Mouse (Mus musculus) limb, embryonic 10.5 days (tissue): ENCODE results near the gene Clec11a. TPM values are rescaled to one million over a fixed set of nuclear protein-coding genes. Genes with fewer than 3 reads are reported as not detected.

Source experiments
- DNase-seq: peaks from one replicate; pipeline ENCODE4 v3.0.0-alpha.2; 2017; ENCODE audit warnings: low spot score
- H3K27ac ChIP-seq: fragments of 300-500 bp; sonication (generic); 2 replicates; pipeline ENCODE4 v1.5.1; 2016; ENCODE audit warnings: mild to moderate bottlenecking
- H3K27me3 ChIP-seq: fragments of 300-500 bp; sonication (generic); 2 replicates; pipeline ENCODE4 v1.6.1; 2016; ENCODE audit warnings: low read depth, mild to moderate bottlenecking; ENCODE audit not compliant: poor library complexity, severe bottlenecking
- H3K36me3 ChIP-seq: fragments of 300-500 bp; sonication (generic); 2 replicates; pipeline ENCODE4 v1.6.1; 2016; ENCODE audit warnings: mild to moderate bottlenecking, moderate library complexity
- H3K4me1 ChIP-seq: fragments of 300-500 bp; sonication (generic); 2 replicates; pipeline ENCODE4 v1.6.1; 2016
- H3K4me3 ChIP-seq: fragments of 300-500 bp; sonication (generic); 2 replicates; pipeline ENCODE4 v1.5.1; 2016; ENCODE audit warnings: mild to moderate bottlenecking, moderate library complexity
- H3K9me3 ChIP-seq: fragments of 300-500 bp; sonication (generic); replicated peaks from 2 replicates; pipeline ENCODE4 v1.6.1; 2016; ENCODE audit warnings: mild to moderate bottlenecking
- whole genome bisulfite sequencing: fragments of 180-500 bp; shearing (Covaris S2); methylation state at CpG from one replicate; pipeline ENCODE4 v1.1.7; 2016; 5-methylcytosine and 5-hydroxymethylcytosine counted together
- polyA plus RNA-seq: library from polyadenylated mRNA; unstranded; fragments of >200 nt; fragmentation: Nextera tagmentation; extraction: Ambion mirVana; gene quantifications from 2 replicates; pipeline ENCODE4 v1.2.1, GENCODE M21; 2016

The Clec11a gene
- polyA plus RNA-seq, 1 experiment from 2014 or later = 1.7 TPM

GRCm38 (mm10) chr7:44261147-44261546, 45.6 kb downstream of the Clec11a start, which contains the start of gene Gm15517:
Gm15517 (plus strand) TSS chr7:44261447.
- WGBS = 63% methylated on average over 5 of the region's 5 CpGs
- Histone ChIP-seq H3K27ac (no peak within 1 kb of the TSS), H3K27me3 (peaks cover 43% of the 10 kb centered on the region), H3K4me3 (no peak within 1 kb of the TSS), H3K4me1 (peaks cover 6% of the 10 kb centered on the region; the same call in 1 of the 2 replicates), H3K9me3 (no peaks in the 10 kb centered on the region), H3K36me3 (no peaks in the 10 kb centered on the region)
- DNase-seq = no peak

- Histone ChIP-seq H3K4me1 (peaks cover 6% of the 10 kb centered on the region; the same call in 1 of the 2 replicates), H3K27me3 (peaks cover 40% of the 10 kb centered on the region), H3K36me3 (no peaks in the 10 kb centered on the region), H3K4me3 (no peak overlapping the region), H3K27ac (no peak overlapping the region), H3K9me3 (no peaks in the 10 kb centered on the region)
- DNase-seq = no peak
- 78% methylated on average over 6 of the region's 6 CpGs for WGBS
These were observed 46.3 kb downstream of the Clec11a start for GRCm38 (mm10) chr7:44260410-44260809.

- H3K4me3 ChIP-seq = no peak within 1 kb of the TSS
- H3K36me3 ChIP-seq = peaks cover 27% of the 10 kb centered on the region
- no peak within 1 kb of the TSS for H3K27ac ChIP-seq
- H3K27me3 ChIP-seq = peaks cover 14% of the 10 kb centered on the region
- whole genome bisulfite sequencing = 83% methylated on average over 4 of the region's 4 CpGs
- no peaks in the 10 kb centered on the region for H3K9me3 ChIP-seq
- H3K4me1 ChIP-seq = no peaks in the 10 kb centered on the region
- DNase-seq = no peak
These were observed 49.4 kb downstream of the Clec11a start, which contains the start of gene Acp4 for GRCm38 (mm10) chr7:44257278-44257677. Acp4 (minus strand) TSS chr7:44257378.

- no peak overlapping the region for H3K27ac ChIP-seq
- peaks cover 49% of the 10 kb centered on the region for H3K36me3 ChIP-seq
- H3K27me3 ChIP-seq = no peaks in the 10 kb centered on the region
- H3K4me1 ChIP-seq = peaks cover 4% of the 10 kb centered on the region; the same call in 1 of the 2 replicates
- H3K9me3 ChIP-seq = no peaks in the 10 kb centered on the region
- DNase-seq = no peak
- no peak overlapping the region for H3K4me3 ChIP-seq
- WGBS = 94% methylated on average over 6 of the region's 6 CpGs
These were observed 51.8 kb downstream of the Clec11a start for GRCm38 (mm10) chr7:44254930-44255329.

GRCm38 (mm10) chr7:44253023-44253616, 53.6 kb downstream of the Clec11a start:
- WGBS = 69% methylated on average over 15 of the region's 15 CpGs
- H3K27ac ChIP-seq = no peak overlapping the region
- no peak for DNase-seq
- no peaks in the 10 kb centered on the region for H3K27me3 ChIP-seq
- no peak overlapping the region for H3K4me3 ChIP-seq
- H3K4me1 ChIP-seq = peaks cover 10% of the 10 kb centered on the region
- no peaks in the 10 kb centered on the region for H3K9me3 ChIP-seq
- peaks cover 67% of the 10 kb centered on the region for H3K36me3 ChIP-seq

Other genes starting within 250 kb of the Clec11a start
- gene Klk1b21, start 204.6 kb downstream of the Clec11a start, polyA plus RNA-seq = not detected in 2 replicates
- gene Klk1b22, start 194.2 kb downstream of the Clec11a start, polyA plus RNA-seq = not detected in 2 replicates
- not detected in 2 replicates for gene Klk1b16, start 170.1 kb downstream of the Clec11a start, polyA plus RNA-seq
- not detected in 2 replicates for gene Klk1b24, start 118.7 kb downstream of the Clec11a start, polyA plus RNA-seq
- gene Klk1b3, start 108.7 kb downstream of the Clec11a start, polyA plus RNA-seq = not detected in 2 replicates
- gene Klk1b4, start 99.5 kb downstream of the Clec11a start, polyA plus RNA-seq = not detected in 2 replicates
- gene Klk1b5, start 91.0 kb downstream of the Clec11a start, polyA plus RNA-seq = not detected in 2 replicates
- not detected in 2 replicates for gene Klk1, start 81.5 kb downstream of the Clec11a start, polyA plus RNA-seq
- not detected in 2 replicates for gene Gm36864, start 70.7 kb downstream of the Clec11a start, polyA plus RNA-seq
- 0.88 and 1.1 TPM in 2 replicates for gene 1700028J19Rik, start 60.2 kb downstream of the Clec11a start, polyA plus RNA-seq
- gene 2410002F23Rik, start 60.2 kb downstream of the Clec11a start, polyA plus RNA-seq = 179 and 220 TPM in 2 replicates
- 0.15 and 0.18 TPM in 2 replicates for gene Acp4, start 49.5 kb downstream of the Clec11a start, polyA plus RNA-seq
- gene Gm15517, start 45.5 kb downstream of the Clec11a start, polyA plus RNA-seq = not detected in 2 replicates
- gene Shank1, start 3.4 kb upstream of the Clec11a start, polyA plus RNA-seq = 0.31 and 0.40 TPM in 2 replicates
- 1.1 and 1.9 TPM in 2 replicates for gene Syt3, start 77.2 kb upstream of the Clec11a start, polyA plus RNA-seq
- gene 1700008O03Rik, start 78.9 kb upstream of the Clec11a start, polyA plus RNA-seq = 0.50 and 0.68 TPM in 2 replicates
- gene Lrrc4b, start 122.1 kb upstream of the Clec11a start, polyA plus RNA-seq = 0.06 and 0.21 TPM in 2 replicates
- gene Aspdh, start 158.5 kb upstream of the Clec11a start, polyA plus RNA-seq = not detected in 2 replicates
- gene Josd2, start 161.1 kb upstream of the Clec11a start, polyA plus RNA-seq = 72.6 and 73.3 TPM in 2 replicates
- gene Emc10, start 189.6 kb upstream of the Clec11a start, polyA plus RNA-seq = 78.6 and 91.4 TPM in 2 replicates
- 10.6 and 16.5 TPM in 2 replicates for gene Fam71e1, start 189.7 kb upstream of the Clec11a start, polyA plus RNA-seq
- gene Mybpc2, start 217.8 kb upstream of the Clec11a start, polyA plus RNA-seq = 0.05 and 0.11 TPM in 2 replicates
- 0.20 TPM in 1 of 2 replicates, not detected in the other for gene Spib, start 225.2 kb upstream of the Clec11a start, polyA plus RNA-seq
- 175 and 184 TPM in 2 replicates for gene Pold1, start 241.9 kb upstream of the Clec11a start, polyA plus RNA-seq
- gene Nr1h2, start 247.0 kb upstream of the Clec11a start, polyA plus RNA-seq = 74.5 and 82.2 TPM in 2 replicates